14 mouse cellular contexts compared by ENCODE assay signal in genomic region chr7:79387140-79387539, GRCm38 (mm10). TPM values are rescaled to one million over a fixed set of nuclear protein-coding genes. Genes with fewer than 3 reads are reported as not detected.
A peak's percentile ranks its signal among the peaks of the same experiment; 100 is the strongest.
DNase-seq lines count a peak whose midpoint lies in the region; ATAC-seq and TF ChIP-seq lines count a peak whose summit lies in the region.
"Had no signal": no experiment of that assay in that cellular context is flagged by ENCODE, and none has a peak within 500 bp of the region (broad histone marks: within the 10 kb centered on the region; RNA-seq: fewer than 3 reads in every experiment).

No protein-coding gene starts in this region.

- 80% methylated on average over 8 of the region's 8 CpGs for WGBS in neural tube, embryonic 12.5 days
- WGBS in forebrain, embryonic 11.5 days, result 65% methylated on average over 8 of the region's 8 CpGs
- WGBS in hindbrain, postnatal 0 days, result 50% methylated on average over 8 of the region's 8 CpGs
- 77% methylated on average over 8 of the region's 8 CpGs for WGBS in intestine, embryonic 15.5 days

- no peak overlapping the region for H3K4me3 ChIP-seq in neural tube, embryonic 12.5 days
- H3K4me3 ChIP-seq in forebrain, embryonic 11.5 days (ENCODE audit: low read depth, low read length), result no peak overlapping the region
- H3K4me3 ChIP-seq in hindbrain, postnatal 0 days (ENCODE audit: low read length), result no peak overlapping the region
- no peak overlapping the region for H3K4me3 ChIP-seq in intestine, embryonic 15.5 days (replicated peaks)

- no peak overlapping the region for H3K27ac ChIP-seq in neural tube, embryonic 12.5 days
- H3K27ac ChIP-seq in forebrain, embryonic 11.5 days (ENCODE audit: low read depth, low read length), result peak overlapping the region; percentile 3; the same call in 1 of the 2 replicates
- peak overlapping the region; percentile 67 for H3K27ac ChIP-seq in hindbrain, postnatal 0 days
- no peak overlapping the region for H3K27ac ChIP-seq in intestine, embryonic 15.5 days

- DNase-seq in neural tube, embryonic 10.5 days (ENCODE audit: extremely low spot score, low spot score), result no peak
- DNase-seq in forebrain, embryonic 11.5 days (ENCODE audit: low spot score), result no peak
- DNase-seq in hindbrain, postnatal 0 days (ENCODE audit: low spot score), result no peak
- no peak for DNase-seq in urinary bladder, postnatal 25 days (ENCODE audit: low spot score)
- DNase-seq in right cerebral cortex, postnatal 36 days (ENCODE audit: low spot score in 2 of 2), result no peak
- DNase-seq: cerebellum, adult 18-20 months; heart, postnatal 10 days; kidney, adult 8-10 months; thymus, postnatal 25 days had no signal

- H3K4me2 ChIP-seq in neural tube, embryonic 12.5 days (replicated peaks), result no peak overlapping the region
- no peak overlapping the region for H3K4me2 ChIP-seq in forebrain, embryonic 11.5 days (ENCODE audit: low read depth, low read length, severe bottlenecking)
- H3K4me2 ChIP-seq in hindbrain, postnatal 0 days (ENCODE audit: low read depth, low read length), result no peak overlapping the region
- no peak overlapping the region for H3K4me2 ChIP-seq in intestine, embryonic 15.5 days (replicated peaks)

- 0 out of 2 replicates have a peak, but pooled peaks have one; percentile 22 for ATAC-seq in neural tube, embryonic 12.5 days (ENCODE audit: low FRiP score, low read depth)
- 0 out of 2 replicates have a peak, but pooled peaks have one; percentile 8 for ATAC-seq in forebrain, embryonic 11.5 days (replicated peaks; ENCODE audit: low FRiP score)
- ATAC-seq in hindbrain, postnatal 0 days, result peak; percentile 3; the same call in 1 of the 2 replicates
- no peak for ATAC-seq in intestine, embryonic 15.5 days
- ATAC-seq: activated CD4-positive, CD25-positive, alpha-beta regulatory T cell, adult 4 months had no signal

- peaks cover 14% of the 10 kb centered on the region for H3K4me1 ChIP-seq in neural tube, embryonic 12.5 days
- peaks cover 9% of the 10 kb centered on the region; the same call in 1 of the 2 replicates for H3K4me1 ChIP-seq in forebrain, embryonic 11.5 days (replicated peaks; ENCODE audit: control insufficient read depth, insufficient read depth, low read length)
- H3K4me1 ChIP-seq in hindbrain, postnatal 0 days (ENCODE audit: insufficient read depth, low read length), result peaks cover 4% of the 10 kb centered on the region; the same call in 1 of the 2 replicates
- H3K4me1 ChIP-seq in intestine, embryonic 15.5 days (replicated peaks), result no peaks in the 10 kb centered on the region

- no peaks in the 10 kb centered on the region for H3K36me3 ChIP-seq in neural tube, embryonic 12.5 days
- no peaks in the 10 kb centered on the region for H3K36me3 ChIP-seq in forebrain, embryonic 11.5 days (ENCODE audit: control insufficient read depth, insufficient read depth, low read length)
- H3K36me3 ChIP-seq in hindbrain, postnatal 0 days (ENCODE audit: insufficient read depth, low read length), result no peaks in the 10 kb centered on the region
- H3K36me3 ChIP-seq in intestine, embryonic 15.5 days, result no peaks in the 10 kb centered on the region

- no peaks in the 10 kb centered on the region for H3K27me3 ChIP-seq in neural tube, embryonic 12.5 days (replicated peaks)
- no peaks in the 10 kb centered on the region for H3K27me3 ChIP-seq in forebrain, embryonic 11.5 days (ENCODE audit: control insufficient read depth, insufficient read depth, low read length)
- H3K27me3 ChIP-seq in hindbrain, postnatal 0 days (ENCODE audit: insufficient read depth, low read length), result no peaks in the 10 kb centered on the region
- no peaks in the 10 kb centered on the region for H3K27me3 ChIP-seq in intestine, embryonic 15.5 days (replicated peaks)

- TF ChIP-seq CTCF in hindbrain, postnatal 0 days (IDR thresholded peaks at IDR 0.05; ENCODE audit: low read depth), result no peak

- no peak overlapping the region for H3K9ac ChIP-seq in neural tube, embryonic 12.5 days
- peak overlapping the region; percentile 23; the same call in 1 of the 2 replicates for H3K9ac ChIP-seq in forebrain, embryonic 11.5 days (ENCODE audit: low read length)
- no peak overlapping the region for H3K9ac ChIP-seq in hindbrain, postnatal 0 days (replicated peaks; ENCODE audit: low read length)
- H3K9ac ChIP-seq in intestine, embryonic 15.5 days, result no peak overlapping the region

- no peaks in the 10 kb centered on the region for H3K9me3 ChIP-seq in neural tube, embryonic 12.5 days
- no peaks in the 10 kb centered on the region for H3K9me3 ChIP-seq in forebrain, embryonic 11.5 days (ENCODE audit: control insufficient read depth, low read length)
- H3K9me3 ChIP-seq in hindbrain, postnatal 0 days (ENCODE audit: low read length), result no peaks in the 10 kb centered on the region
- H3K9me3 ChIP-seq in intestine, embryonic 15.5 days, result no peaks in the 10 kb centered on the region

RNA-seq across cellular contexts. Expression of gene Rlbp1, which starts 0.3 kb away (rescaled TPM):
- polyA plus RNA-seq in neural tube, embryonic 12.5 days (2016; fragmentation: Nextera tagmentation; extraction: Ambion mirVana), result 4.7 and 5.0 TPM in 2 replicates
- polyA plus RNA-seq in forebrain, embryonic 11.5 days (2014; fragmentation: Nextera tagmentation; extraction: Ambion mirVana), result 3.0 and 3.5 TPM in 2 replicates
- total RNA-seq in hindbrain, postnatal 0 days (2014; rRNA removed), result 25.3 and 32.3 TPM in 2 replicates
- polyA plus RNA-seq in hindbrain, postnatal 0 days (2015; fragmentation: Nextera tagmentation; extraction: Ambion mirVana), result 21.2 and 21.9 TPM in 2 replicates
- 0.24 and 0.29 TPM in 2 replicates for polyA plus RNA-seq in intestine, embryonic 15.5 days (2015; fragmentation: Nextera tagmentation; extraction: Ambion mirVana)
- total RNA-seq: granulocyte monocyte progenitor cell, adult 5-6 weeks; heart, postnatal 10 days had no signal
- polyA plus RNA-seq: stomach, embryonic 14.5 days had no signal

RNA-seq across cellular contexts. Expression of gene Fanci, which starts 4.6 kb away (rescaled TPM):
- polyA plus RNA-seq in neural tube, embryonic 12.5 days (2016; fragmentation: Nextera tagmentation; extraction: Ambion mirVana), result 9.7 and 10.2 TPM in 2 replicates
- polyA plus RNA-seq in forebrain, embryonic 11.5 days (2014; fragmentation: Nextera tagmentation; extraction: Ambion mirVana), result 23.0 and 24.0 TPM in 2 replicates
- 2.9 and 3.5 TPM in 2 replicates for total RNA-seq in hindbrain, postnatal 0 days (2014; rRNA removed)
- 1.9 and 2.4 TPM in 2 replicates for polyA plus RNA-seq in hindbrain, postnatal 0 days (2015; fragmentation: Nextera tagmentation; extraction: Ambion mirVana)
- 7.9 and 8.6 TPM in 2 replicates for polyA plus RNA-seq in intestine, embryonic 15.5 days (2015; fragmentation: Nextera tagmentation; extraction: Ambion mirVana)

Comparison
In these comparisons a context has a peak if more than half of its experiments do, and no peak if none do; other contexts are left out.
1. H3K27ac ChIP-seq: peak in forebrain, embryonic 11.5 days (single experiment) and hindbrain, postnatal 0 days (single experiment); none in neural tube, embryonic 12.5 days (single experiment) and intestine, embryonic 15.5 days (single experiment).